Mouse (Mus musculus): ENCODE results near the gene Rwdd2b. TPM values are rescaled to one million over a fixed set of nuclear protein-coding genes. Genes with fewer than 3 reads are reported as not detected.

Rwdd2b gene
- polyA plus RNA-seq, 1 experiment from 2014 or later, result 13.0 TPM

DNA sequence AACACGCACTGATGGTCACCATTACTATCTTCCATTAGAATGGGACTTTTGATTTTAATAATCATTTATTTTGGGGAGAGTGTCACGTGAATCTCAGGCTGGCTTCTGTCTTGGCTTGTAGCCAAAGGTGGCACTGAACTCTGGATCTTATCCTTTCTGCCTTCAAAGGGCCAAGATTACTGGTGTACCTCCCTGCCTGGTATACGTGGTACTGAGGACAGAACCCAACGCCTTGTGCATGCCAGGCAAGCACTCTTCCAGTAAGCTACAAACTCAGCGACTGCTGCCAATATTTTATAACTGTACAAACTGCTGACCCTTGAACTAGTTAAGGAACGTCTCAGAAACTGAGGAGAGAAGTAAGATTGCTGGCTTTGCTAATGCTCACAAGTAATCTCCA lies 5.4 kb downstream of the Rwdd2b start:
- no peaks in the 10 kb centered on the region for H3K9me3 ChIP-seq (replicated peaks; ENCODE audit: control insufficient read depth, low read length)
- H3K4me3 ChIP-seq (ENCODE audit: low read length), result no peak overlapping the region
- H3K9ac ChIP-seq (ENCODE audit: low read length), result no peak overlapping the region
- H3K4me2 ChIP-seq (ENCODE audit: low read depth, low read length), result no peak overlapping the region
- WGBS, result 67% methylated on average over 6 of the region's 6 CpGs
- no peak for ATAC-seq (replicated peaks; ENCODE audit: extremely low read depth, insufficient read depth, low FRiP score)
- H3K27ac ChIP-seq (ENCODE audit: low read length), result no peak overlapping the region
- no peaks in the 10 kb centered on the region for H3K27me3 ChIP-seq (ENCODE audit: control insufficient read depth, insufficient read depth, low read length)
- peaks cover 2% of the 10 kb centered on the region for H3K36me3 ChIP-seq (ENCODE audit: control insufficient read depth, insufficient read depth)
- peaks cover 12% of the 10 kb centered on the region for H3K4me1 ChIP-seq (ENCODE audit: control insufficient read depth, insufficient read depth, low read length)

DNA sequence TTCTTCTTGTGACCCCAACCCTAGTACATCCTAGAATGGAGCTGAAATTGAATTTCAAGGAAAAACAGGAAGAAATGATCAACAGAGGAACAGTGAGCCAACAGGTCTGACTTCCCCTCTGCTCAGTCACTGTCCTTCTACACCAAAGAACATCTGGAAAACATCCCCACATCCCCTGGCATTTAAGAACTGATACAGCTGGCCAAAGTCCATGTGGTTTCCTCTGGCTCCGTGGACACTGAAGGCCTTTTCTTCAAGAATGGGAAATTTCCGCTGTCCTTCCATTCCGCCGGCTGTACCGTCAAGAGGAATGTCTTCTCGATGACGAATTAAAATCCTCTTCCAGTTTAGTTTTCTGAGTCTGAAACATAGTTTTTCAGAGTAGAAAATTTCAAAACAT lies 6.1 kb downstream of the Rwdd2b start:
- ATAC-seq (replicated peaks; ENCODE audit: extremely low read depth, insufficient read depth, low FRiP score), result no peak
- Histone ChIP-seq H3K27me3 (ENCODE audit: control insufficient read depth, insufficient read depth, low read length) (no peaks in the 10 kb centered on the region), H3K4me2 (ENCODE audit: low read depth, low read length) (no peak overlapping the region), H3K9me3 (replicated peaks; ENCODE audit: control insufficient read depth, low read length) (no peaks in the 10 kb centered on the region), H3K36me3 (ENCODE audit: control insufficient read depth, insufficient read depth) (peaks cover 2% of the 10 kb centered on the region), H3K4me1 (ENCODE audit: control insufficient read depth, insufficient read depth, low read length) (peaks cover 7% of the 10 kb centered on the region), H3K4me3 (ENCODE audit: low read length) (no peak overlapping the region), H3K27ac (ENCODE audit: low read length) (no peak overlapping the region), H3K9ac (ENCODE audit: low read length) (no peak overlapping the region)
- WGBS, result 83% methylated on average over 7 of the region's 7 CpGs

GRCm38 (mm10) chr16:87432033-87432814 lies 8.1 kb downstream of the Rwdd2b start, which contains the start of gene Ltn1:
Ltn1 (minus strand) TSS chr16:87432612.
- H3K9ac ChIP-seq (ENCODE audit: low read length), result peak within 1 kb of the TSS; percentile 92
- ATAC-seq (replicated peaks; ENCODE audit: extremely low read depth, insufficient read depth, low FRiP score), result peak; percentile 99
- H3K4me1 ChIP-seq (ENCODE audit: control insufficient read depth, insufficient read depth, low read length), result peaks cover 7% of the 10 kb centered on the region
- under 1% methylated on average over 54 of the region's 56 CpGs for WGBS
- H3K4me2 ChIP-seq (ENCODE audit: low read depth, low read length), result peak within 1 kb of the TSS; percentile 84
- H3K9me3 ChIP-seq (replicated peaks; ENCODE audit: control insufficient read depth, low read length), result no peaks in the 10 kb centered on the region
- H3K27me3 ChIP-seq (ENCODE audit: control insufficient read depth, insufficient read depth, low read length), result no peaks in the 10 kb centered on the region
- H3K36me3 ChIP-seq (ENCODE audit: control insufficient read depth, insufficient read depth), result peaks cover 2% of the 10 kb centered on the region
- H3K27ac ChIP-seq (ENCODE audit: low read length), result peak within 1 kb of the TSS; percentile 68
- H3K4me3 ChIP-seq (ENCODE audit: low read length), result peak within 1 kb of the TSS; percentile 96

DNA sequence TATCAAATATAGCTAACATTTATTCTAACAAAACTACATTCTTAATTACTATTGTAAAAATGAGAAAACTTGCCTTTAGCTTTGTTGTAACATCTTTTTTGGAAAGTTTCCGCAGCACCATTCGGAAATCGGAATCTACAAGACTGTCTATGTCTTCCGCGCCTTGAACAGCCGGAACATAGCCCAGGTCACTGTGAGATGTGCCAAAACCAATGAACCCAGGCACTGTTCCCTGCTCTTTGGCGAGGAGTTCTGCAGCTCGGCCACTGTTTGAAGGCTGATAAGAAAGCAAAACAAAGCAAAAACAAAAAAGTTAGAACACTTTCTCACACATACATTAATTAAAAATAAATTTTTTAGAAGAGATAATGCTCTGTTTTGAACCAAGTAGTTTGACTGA lies 12.9 kb downstream of the Rwdd2b start:
- no peak for ATAC-seq (replicated peaks; ENCODE audit: extremely low read depth, insufficient read depth, low FRiP score)
- Histone ChIP-seq H3K36me3 (ENCODE audit: control insufficient read depth, insufficient read depth) (peaks cover 38% of the 10 kb centered on the region), H3K9ac (ENCODE audit: low read length) (no peak overlapping the region), H3K27ac (ENCODE audit: low read length) (no peak overlapping the region), H3K4me1 (ENCODE audit: control insufficient read depth, insufficient read depth, low read length) (peaks cover 7% of the 10 kb centered on the region), H3K27me3 (ENCODE audit: control insufficient read depth, insufficient read depth, low read length) (no peaks in the 10 kb centered on the region), H3K9me3 (replicated peaks; ENCODE audit: control insufficient read depth, low read length) (no peaks in the 10 kb centered on the region), H3K4me2 (ENCODE audit: low read depth, low read length) (no peak overlapping the region), H3K4me3 (ENCODE audit: low read length) (no peak overlapping the region)
- 86% methylated on average over 8 of the region's 8 CpGs for WGBS

- Histone ChIP-seq H3K27ac (ENCODE audit: low read length) (no peak overlapping the region), H3K36me3 (ENCODE audit: control insufficient read depth, insufficient read depth) (peaks cover 89% of the 10 kb centered on the region), H3K9me3 (replicated peaks; ENCODE audit: control insufficient read depth, low read length) (peaks cover 10% of the 10 kb centered on the region), H3K9ac (ENCODE audit: low read length) (no peak overlapping the region), H3K4me3 (ENCODE audit: low read length) (no peak overlapping the region), H3K4me1 (ENCODE audit: control insufficient read depth, insufficient read depth, low read length) (no peaks in the 10 kb centered on the region), H3K27me3 (ENCODE audit: control insufficient read depth, insufficient read depth, low read length) (no peaks in the 10 kb centered on the region), H3K4me2 (ENCODE audit: low read depth, low read length) (no peak overlapping the region)
- ATAC-seq (replicated peaks; ENCODE audit: extremely low read depth, insufficient read depth, low FRiP score), result no peak
- 95% methylated on average over 8 of the region's 8 CpGs for WGBS
Measured at GRCm38 (mm10) chr16:87420662-87421061, 19.7 kb downstream of the Rwdd2b start.

DNA sequence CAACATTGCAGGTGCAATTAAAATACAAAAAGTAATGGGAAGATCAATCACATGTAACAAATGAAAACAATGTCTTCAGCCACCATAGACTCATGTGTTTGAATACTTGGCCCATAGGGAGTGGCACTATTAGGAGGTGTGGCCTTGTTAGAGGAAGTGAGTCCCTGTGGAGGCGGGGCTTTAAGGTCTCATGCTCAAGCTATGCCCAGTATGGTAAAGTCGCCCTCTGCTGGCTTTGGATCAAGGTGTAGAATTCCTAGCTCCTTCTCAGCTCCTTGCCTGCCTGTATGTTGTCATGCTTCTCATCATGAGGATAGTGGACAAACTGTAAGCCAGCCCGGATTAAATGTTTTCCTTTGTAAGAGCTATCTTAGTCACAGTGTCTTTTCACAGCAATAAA lies 35.4 kb downstream of the Rwdd2b start:
- Histone ChIP-seq H3K9me3 (replicated peaks; ENCODE audit: control insufficient read depth, low read length) (no peaks in the 10 kb centered on the region), H3K9ac (ENCODE audit: low read length) (no peak overlapping the region), H3K4me2 (ENCODE audit: low read depth, low read length) (no peak overlapping the region), H3K36me3 (ENCODE audit: control insufficient read depth, insufficient read depth) (peaks cover 74% of the 10 kb centered on the region), H3K4me1 (ENCODE audit: control insufficient read depth, insufficient read depth, low read length) (no peaks in the 10 kb centered on the region), H3K27ac (ENCODE audit: low read length) (no peak overlapping the region), H3K4me3 (ENCODE audit: low read length) (no peak overlapping the region), H3K27me3 (ENCODE audit: control insufficient read depth, insufficient read depth, low read length) (no peaks in the 10 kb centered on the region)
- 84% methylated on average over 3 of the region's 3 CpGs for WGBS
- ATAC-seq (replicated peaks; ENCODE audit: extremely low read depth, insufficient read depth, low FRiP score), result no peak

GRCm38 (mm10) chr16:87393813-87394548 lies 46.4 kb downstream of the Rwdd2b start:
- Histone ChIP-seq H3K27me3 (ENCODE audit: control insufficient read depth, insufficient read depth, low read length) (no peaks in the 10 kb centered on the region), H3K9ac (ENCODE audit: low read length) (no peak overlapping the region), H3K36me3 (ENCODE audit: control insufficient read depth, insufficient read depth) (peaks cover 31% of the 10 kb centered on the region), H3K9me3 (replicated peaks; ENCODE audit: control insufficient read depth, low read length) (no peaks in the 10 kb centered on the region), H3K4me1 (ENCODE audit: control insufficient read depth, insufficient read depth, low read length) (no peaks in the 10 kb centered on the region; the same call in 1 of the 2 replicates), H3K4me2 (ENCODE audit: low read depth, low read length) (no peak overlapping the region), H3K27ac (ENCODE audit: low read length) (0 out of 2 replicates have a peak overlapping the region, but pooled peaks have one; percentile 17), H3K4me3 (ENCODE audit: low read length) (no peak overlapping the region)
- ATAC-seq (replicated peaks; ENCODE audit: extremely low read depth, insufficient read depth, low FRiP score), result peak; percentile 83
- 38% methylated on average over 16 of the region's 16 CpGs for WGBS

- no peak overlapping the region for H3K4me2 ChIP-seq (ENCODE audit: low read depth, low read length)
- H3K27ac ChIP-seq (ENCODE audit: low read length), result no peak overlapping the region
- H3K4me3 ChIP-seq (ENCODE audit: low read length), result no peak overlapping the region
- no peaks in the 10 kb centered on the region; the same call in 1 of the 2 replicates for H3K9me3 ChIP-seq (replicated peaks; ENCODE audit: control insufficient read depth, low read length)
- H3K4me1 ChIP-seq (ENCODE audit: control insufficient read depth, insufficient read depth, low read length), result no peaks in the 10 kb centered on the region; the same call in 1 of the 2 replicates
- H3K27me3 ChIP-seq (ENCODE audit: control insufficient read depth, insufficient read depth, low read length), result no peaks in the 10 kb centered on the region
- H3K36me3 ChIP-seq (ENCODE audit: control insufficient read depth, insufficient read depth), result peaks cover 24% of the 10 kb centered on the region
- ATAC-seq (replicated peaks; ENCODE audit: extremely low read depth, insufficient read depth, low FRiP score), result no peak
- WGBS, result 81% methylated on average over 3 of the region's 3 CpGs
- H3K9ac ChIP-seq (ENCODE audit: low read length), result no peak overlapping the region
Measured at GRCm38 (mm10) chr16:87387444-87387977, 52.9 kb downstream of the Rwdd2b start.

DNA sequence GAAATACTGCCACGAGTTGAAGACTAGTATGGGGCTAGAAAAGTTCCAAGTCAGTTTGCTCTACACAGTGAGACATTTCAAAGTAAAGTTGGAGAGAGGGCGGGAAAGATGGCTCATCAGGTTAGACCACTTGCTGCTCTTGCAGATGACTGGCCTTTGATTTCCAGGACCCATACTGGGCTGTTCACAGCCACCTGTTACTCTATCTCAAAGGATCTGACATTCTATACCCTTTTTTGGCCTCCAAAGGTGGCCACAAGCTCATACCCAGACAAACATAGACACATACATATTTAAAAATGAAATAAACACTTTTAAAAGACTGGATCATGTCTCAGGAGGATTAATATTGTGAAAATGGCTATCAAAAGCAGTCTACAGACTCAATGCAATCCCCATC lies 56.0 kb downstream of the Rwdd2b start:
- Histone ChIP-seq H3K4me1 (ENCODE audit: control insufficient read depth, insufficient read depth, low read length) (no peaks in the 10 kb centered on the region; the same call in 1 of the 2 replicates), H3K27me3 (ENCODE audit: control insufficient read depth, insufficient read depth, low read length) (no peaks in the 10 kb centered on the region), H3K4me3 (ENCODE audit: low read length) (no peak overlapping the region), H3K27ac (ENCODE audit: low read length) (no peak overlapping the region), H3K4me2 (ENCODE audit: low read depth, low read length) (no peak overlapping the region), H3K36me3 (ENCODE audit: control insufficient read depth, insufficient read depth) (peaks cover 44% of the 10 kb centered on the region), H3K9ac (ENCODE audit: low read length) (no peak overlapping the region), H3K9me3 (replicated peaks; ENCODE audit: control insufficient read depth, low read length) (no peaks in the 10 kb centered on the region; the same call in 1 of the 2 replicates)
- WGBS, result 90% methylated on average over 2 of the region's 2 CpGs
- ATAC-seq (replicated peaks; ENCODE audit: extremely low read depth, insufficient read depth, low FRiP score), result no peak

Measured in heart, embryonic 16.5 days (tissue).